ENCODE assay signal across 1 mouse cellular context in the genomic region with DNA sequence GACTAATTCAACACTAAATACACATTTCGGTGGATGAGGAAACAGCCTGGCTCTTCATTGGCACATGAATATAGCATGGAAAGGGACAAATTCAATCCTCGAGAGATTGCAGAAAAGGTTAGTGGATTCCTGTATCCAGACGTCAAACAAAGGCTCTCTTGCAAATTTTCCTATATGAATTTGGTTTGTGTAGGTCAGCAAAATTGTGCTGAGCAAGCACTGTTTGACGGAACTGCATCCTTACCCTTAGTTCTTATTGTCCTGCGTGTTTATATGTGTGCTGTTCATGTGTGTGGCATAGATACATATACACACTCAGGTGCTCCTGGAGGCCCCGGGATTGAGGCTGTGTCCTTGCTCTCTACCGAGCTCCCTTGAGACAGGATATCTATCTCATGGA.
A peak's percentile ranks its signal among the peaks of the same experiment; 100 is the strongest.
TF ChIP-seq lines count a peak whose summit lies in the region.

No protein-coding gene starts in this region.

TF ChIP-seq in CH12.LX, 34 proteins besides CTCF, POLR2A, EP300 and RAD21 (continued from another document):
- 0 out of 2 replicates have a peak, but pooled peaks have one; percentile 55 for TF ChIP-seq MAFK (IDR thresholded peaks at IDR 0.05; ENCODE audit: insufficient replicate concordance, low read length)
- TF ChIP-seq JUN (IDR thresholded peaks at IDR 0.05; ENCODE audit: insufficient read depth, low read depth, low read length), result no peak
- TF ChIP-seq ZKSCAN1 (IDR thresholded peaks at IDR 0.05; ENCODE audit: borderline replicate concordance, low read depth, low read length), result no peak
- no peak for TF ChIP-seq ELF1 (IDR thresholded peaks at IDR 0.05; ENCODE audit: low read depth, low read length)
